Mouse (Mus musculus) gonadal fat pad, adult 2 months (tissue): Measurements from ENCODE around the gene Rpl23a. TPM values are rescaled to one million over a fixed set of nuclear protein-coding genes. Genes with fewer than 3 reads are reported as not detected.

Experiments used
- DNase-seq: peaks from one replicate; pipeline ENCODE4 v3.0.0-alpha.2; 2012; ENCODE audit warnings: low read depth
- polyA plus RNA-seq: library from polyadenylated mRNA; depleted of rRNA; stranded (reverse); fragments of >200 nt; gene quantifications from 2 replicates; pipeline ENCODE4 v1.2.3, GENCODE M21; 2012; rRNA removed

Rpl23a gene
- 284 and 314 TPM in 2 replicates for polyA plus RNA-seq

- no peak for DNase-seq
Measured at GRCm38 (mm10) chr11:78182961-78183844, at the start of gene Rpl23a. TSS of gene Rpl23a (minus strand) at chr11:78183584.

- no peak for DNase-seq
Measured at GRCm38 (mm10) chr11:78231518-78231917, 48.1 kb upstream of the Rpl23a start.

DNA sequence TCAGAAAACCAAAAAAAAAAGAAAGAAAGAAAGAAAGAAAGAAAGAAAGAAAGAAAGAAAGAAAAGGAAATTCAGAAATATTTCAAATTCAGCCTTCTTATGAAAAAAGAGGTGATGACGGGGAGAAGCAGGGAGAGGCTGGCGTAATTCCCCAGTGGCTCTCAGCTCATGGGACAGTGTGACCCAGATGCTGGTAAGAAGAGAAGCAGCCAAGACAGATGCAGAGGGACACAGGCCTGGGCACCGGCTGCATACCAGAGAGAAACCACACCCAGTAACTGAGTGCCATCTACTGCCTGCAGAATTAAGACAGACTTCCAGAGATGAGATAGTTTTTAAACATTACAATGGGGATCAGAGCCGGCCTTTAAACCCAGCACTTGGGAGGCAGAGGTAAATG is 40.2 kb upstream of the Rpl23a start:
- DNase-seq: no peak

DNA sequence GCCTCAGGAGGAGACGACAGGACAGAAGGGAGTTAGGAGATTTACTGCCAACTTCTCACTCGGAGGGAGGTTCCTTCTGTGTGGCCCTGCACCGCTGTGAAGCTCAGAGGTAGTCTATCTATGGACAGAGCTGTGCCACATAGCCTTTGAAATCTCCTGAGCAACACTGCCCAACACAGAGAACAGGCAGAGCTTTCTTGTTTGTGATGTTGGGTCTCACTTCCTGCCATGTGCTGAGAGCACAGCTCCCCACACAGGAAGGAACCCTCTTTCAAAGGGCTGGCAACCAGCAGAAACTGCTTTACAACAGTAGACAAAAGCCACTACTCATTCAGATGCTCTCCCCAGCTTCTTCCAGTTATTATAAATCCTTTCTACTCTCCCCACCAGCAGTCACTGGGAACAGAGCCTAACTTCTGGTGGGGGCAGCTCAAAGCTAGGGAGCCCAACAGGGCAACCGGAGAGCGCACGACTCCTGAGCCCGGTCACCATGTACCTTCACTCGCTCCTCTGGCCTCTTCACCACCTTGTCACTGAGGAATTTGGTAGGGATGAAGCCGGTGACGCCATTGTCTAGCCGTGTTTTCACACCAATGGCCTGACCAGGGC is 32.4 kb upstream of the Rpl23a start:
- no peak for DNase-seq

- DNase-seq: no peak
Measured at GRCm38 (mm10) chr11:78213086-78213817, 29.9 kb upstream of the Rpl23a start.

GRCm38 (mm10) chr11:78211513-78211912 is 28.1 kb upstream of the Rpl23a start:
- no peak for DNase-seq

DNA sequence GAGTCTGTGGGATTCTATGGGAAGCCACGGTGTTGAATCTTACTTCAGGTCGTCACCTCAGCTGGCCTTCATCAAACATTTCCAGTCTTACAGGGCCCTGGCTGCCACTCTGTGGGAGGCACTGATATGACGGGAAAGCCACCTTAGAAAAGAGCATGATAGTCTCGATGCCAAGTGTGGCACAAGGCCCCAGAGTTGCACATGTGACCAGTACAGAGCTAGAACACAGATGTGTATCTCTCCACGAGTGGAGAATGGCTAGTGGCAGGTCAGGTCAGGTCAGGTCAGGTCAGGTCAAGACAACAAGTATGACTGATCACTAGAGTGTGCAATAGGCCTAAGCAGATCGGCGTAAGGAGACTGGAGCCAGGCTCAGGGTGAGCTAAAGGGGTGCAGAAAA is 27.2 kb upstream of the Rpl23a start:
- DNase-seq: peak; percentile 61

GRCm38 (mm10) chr11:78209886-78210285 is 26.5 kb upstream of the Rpl23a start:
- no peak for DNase-seq

- DNase-seq: no peak
Measured at GRCm38 (mm10) chr11:78207190-78207589, 23.8 kb upstream of the Rpl23a start.

DNA sequence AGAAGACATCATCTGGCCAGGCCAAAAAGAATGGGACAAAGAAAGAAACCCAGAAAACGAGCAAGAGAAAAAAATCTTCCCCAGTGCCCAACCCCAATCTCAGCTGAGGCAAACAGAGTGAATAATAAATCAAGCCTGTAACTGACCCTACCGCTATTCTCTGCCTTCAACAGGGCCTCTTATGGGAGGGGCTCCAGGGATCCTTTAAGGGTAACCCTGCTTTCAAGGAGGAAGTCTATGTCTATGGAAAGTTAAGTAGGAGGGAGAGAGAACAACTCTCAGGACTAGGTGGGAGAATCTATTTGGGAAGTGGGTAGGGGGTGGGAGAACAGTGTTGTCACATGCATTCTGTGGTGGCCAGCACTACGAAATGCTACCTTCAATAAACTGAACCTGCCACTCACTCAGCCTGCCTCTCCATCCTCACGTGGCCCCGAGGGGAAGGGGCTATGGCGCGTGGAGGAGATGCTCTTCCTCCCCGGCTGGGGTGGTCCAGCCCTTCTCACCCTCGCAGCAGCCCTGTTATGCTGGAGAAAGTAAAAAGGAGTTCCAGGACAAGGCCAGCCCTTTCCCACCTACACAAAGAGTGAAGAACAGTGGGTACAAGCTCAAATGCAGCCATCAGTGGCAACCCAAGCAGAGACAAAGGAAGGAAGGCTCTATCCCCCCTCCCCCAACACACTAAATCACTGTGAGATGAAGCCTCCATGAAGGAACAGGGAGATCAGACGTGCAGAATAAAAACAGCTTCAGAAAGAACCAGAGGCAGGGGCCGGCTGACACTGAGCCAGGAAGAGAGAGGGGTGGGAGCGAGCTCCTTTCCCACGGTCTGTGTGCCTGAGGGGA is 22.2 kb upstream of the Rpl23a start:
- DNase-seq: no peak

DNA sequence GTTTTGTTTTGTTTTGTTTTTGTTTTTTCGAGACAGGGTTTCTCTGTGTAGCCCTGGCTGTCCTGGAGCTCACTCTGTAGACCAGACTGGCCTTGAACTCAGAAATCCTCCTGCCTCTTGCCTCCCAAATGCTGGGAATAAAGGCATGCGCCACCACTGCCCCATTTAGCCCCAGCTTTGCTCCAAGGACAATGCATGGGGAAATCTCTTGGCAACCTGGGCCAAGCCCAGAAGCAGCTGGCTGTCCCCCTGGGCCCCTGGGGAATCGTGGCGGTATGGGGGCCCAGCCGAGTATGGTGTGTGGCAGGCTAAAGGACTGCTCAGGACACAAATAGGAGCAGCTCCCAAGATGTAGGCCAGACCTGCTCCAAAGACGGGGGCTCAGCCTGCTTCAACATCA is 20.9 kb upstream of the Rpl23a start:
- DNase-seq: no peak

DNA sequence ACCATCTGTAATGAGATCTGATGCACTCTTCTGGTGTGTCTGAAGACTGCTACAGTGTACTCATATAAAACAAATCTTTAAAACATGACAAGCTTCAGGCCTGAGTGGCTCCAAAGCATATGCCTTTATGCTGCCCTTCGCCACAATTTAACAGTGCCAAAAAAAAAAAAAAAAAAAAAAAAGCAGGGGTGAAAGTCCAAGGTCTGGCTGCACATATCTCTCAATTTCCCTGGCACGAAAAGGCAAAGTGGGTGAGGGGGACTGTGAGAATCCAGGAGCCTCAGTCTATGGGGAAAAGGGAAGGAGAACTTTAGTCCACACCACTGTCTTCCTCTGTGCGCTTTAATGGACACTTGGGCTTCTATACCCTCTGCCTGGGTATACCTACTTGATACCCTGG is 19.0 kb upstream of the Rpl23a start:
- DNase-seq: no peak

- DNase-seq: no peak
Measured at GRCm38 (mm10) chr11:78195101-78195863, 11.9 kb upstream of the Rpl23a start.

DNA sequence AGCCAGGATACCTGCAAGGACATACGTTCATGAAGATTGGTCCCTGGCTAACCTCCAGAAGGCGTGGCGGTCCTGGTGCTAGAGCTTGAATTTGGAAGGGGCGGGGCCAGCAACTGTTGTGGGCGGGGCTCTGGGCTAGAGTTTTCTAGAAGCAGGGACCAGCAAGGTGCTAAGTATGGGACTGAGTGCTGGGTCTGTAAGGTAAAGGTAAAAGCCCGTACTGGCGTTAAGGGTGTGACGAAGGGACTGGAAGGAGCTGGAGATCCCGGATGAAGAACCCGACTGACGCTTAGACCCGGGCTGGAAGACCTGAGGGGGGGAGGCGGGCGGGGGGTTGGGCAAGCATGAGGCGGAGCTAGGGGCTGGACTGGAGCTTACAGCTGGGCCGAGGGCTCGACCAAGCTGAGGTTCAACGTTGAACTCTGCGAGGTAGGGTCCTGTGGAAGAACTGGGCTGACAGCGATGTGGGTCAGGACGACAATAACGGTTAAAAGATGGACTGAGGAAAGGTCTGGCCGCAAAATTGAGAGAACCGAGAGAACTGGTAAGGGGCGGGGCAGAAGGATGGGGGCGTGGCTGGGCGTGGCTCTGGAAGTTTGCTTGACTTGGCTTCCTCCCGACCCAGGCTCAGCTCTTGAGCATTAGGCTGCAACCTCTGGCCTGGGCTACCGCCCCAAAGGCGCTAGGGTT is 11.2 kb upstream of the Rpl23a start:
- DNase-seq: no peak

DNA sequence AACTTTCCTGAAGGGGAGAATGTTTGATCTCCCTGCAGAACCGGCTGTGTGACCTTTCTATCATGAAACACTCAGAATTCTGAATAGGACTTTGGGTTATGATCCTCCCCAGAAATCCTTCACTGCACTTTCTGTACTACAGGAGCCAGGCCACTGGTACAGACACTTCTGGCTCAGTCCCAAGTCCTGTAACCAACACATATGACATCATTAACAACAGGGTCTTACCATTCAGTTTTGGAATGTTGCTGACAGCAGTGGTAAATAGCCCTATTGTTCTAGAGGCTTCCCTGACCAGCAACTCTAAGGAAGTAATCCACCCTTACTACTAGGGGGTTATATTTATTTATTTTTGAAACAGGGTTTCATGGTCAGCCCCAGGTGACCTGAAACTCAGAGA is 9.7 kb upstream of the Rpl23a start, which contains the start of gene Proca1:
TSS of gene Proca1 (plus strand) at position 280 of the 400 bp plus-strand sequence.
- DNase-seq: no peak

DNA sequence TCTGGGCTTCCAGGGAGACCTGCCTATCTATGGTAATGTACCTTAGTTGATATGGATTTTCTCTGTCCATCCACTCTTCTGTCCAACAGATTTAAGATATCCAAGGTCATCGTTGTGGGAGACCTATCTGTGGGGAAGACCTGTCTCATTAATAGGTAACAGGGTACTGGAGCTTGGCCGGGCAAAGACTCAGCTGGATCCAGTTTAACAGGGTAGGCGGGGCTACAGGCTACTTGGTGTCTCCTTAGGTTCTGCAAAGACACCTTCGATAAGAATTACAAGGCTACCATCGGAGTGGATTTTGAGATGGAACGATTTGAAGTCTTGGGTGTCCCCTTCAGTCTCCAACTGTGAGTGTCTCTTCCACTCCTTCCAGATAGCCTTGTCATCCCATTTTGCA is 6.7 kb upstream of the Rpl23a start:
- DNase-seq: no peak

GRCm38 (mm10) chr11:78189234-78190040 is 6.1 kb upstream of the Rpl23a start:
- no peak for DNase-seq

- no peak for DNase-seq
Measured at GRCm38 (mm10) chr11:78188331-78189233, 5.2 kb upstream of the Rpl23a start, which contains the start of gene Rab34. TSS of gene Rab34 (plus strand) at chr11:78188430.
